In genomic region chr1:155006539-155007486, GRCm38 (mm10) we compare ENCODE assay signal across 9 mouse cellular contexts.
A peak's percentile ranks its signal among the peaks of the same experiment; 100 is the strongest.
DNase-seq lines count a peak whose midpoint lies in the region; ATAC-seq and TF ChIP-seq lines count a peak whose summit lies in the region.
"Had no signal": no experiment of that assay in that cellular context is flagged by ENCODE, and none has a peak within 500 bp of the region (broad histone marks: within the 10 kb centered on the region; RNA-seq: fewer than 3 reads in every experiment).

No protein-coding gene starts in this region.

- H3K9ac ChIP-seq in CH12.LX (ENCODE audit: insufficient read depth, low read depth), result peak overlapping the region; percentile 61
- no peak overlapping the region for H3K9ac ChIP-seq in forebrain, embryonic 12.5 days
- H3K9ac ChIP-seq: heart, embryonic 13.5 days had no signal

- 21% methylated on average over 16 of the region's 16 CpGs for WGBS in forebrain, embryonic 12.5 days

- no peak overlapping the region for H3K4me3 ChIP-seq in CH12.LX (replicated peaks in 1 of 3; ENCODE audit: low read depth in 2 of 3, low read length in 2 of 3, poor library complexity in 1 of 3)
- no peak overlapping the region for H3K4me3 ChIP-seq in forebrain, embryonic 12.5 days (replicated peaks)
- H3K4me3 ChIP-seq: heart, embryonic 13.5 days had no signal

- ATAC-seq in forebrain, embryonic 12.5 days (ENCODE audit: low FRiP score), result peak; percentile 82
- ATAC-seq in neutrophil, adult 5-6 weeks (ENCODE audit: extremely low read depth, insufficient number of reproducible peaks, low FRiP score, poor library complexity, severe bottlenecking), result peak; percentile 92

- no peaks in the 10 kb centered on the region for H3K79me2 ChIP-seq in CH12.LX (replicated peaks; ENCODE audit: control insufficient read depth, extremely low read depth, insufficient read depth, poor library complexity, severe bottlenecking)

- 0 out of 2 replicates have a peak, but pooled peaks have one; percentile 7 for TF ChIP-seq EP300 in CH12.LX (IDR thresholded peaks at IDR 0.05; ENCODE audit: low read length)

- peak overlapping the region; percentile 61 for H3K4me2 ChIP-seq in CH12.LX (ENCODE audit: insufficient read depth, low read depth, poor library complexity, severe bottlenecking)
- no peak overlapping the region for H3K4me2 ChIP-seq in forebrain, embryonic 12.5 days
- H3K4me2 ChIP-seq: heart, embryonic 13.5 days had no signal

- intact Hi-C loops in heart, postnatal 25 days (cut with DNase I), result loop anchor here (1.0 to 5.0 kb wide), 3 partner anchors 116 to 725 kb away; no protein-coding TSS in a partner anchor

- H3K9me3 ChIP-seq in CH12.LX (replicated peaks; ENCODE audit: low read length), result no peaks in the 10 kb centered on the region
- H3K9me3 ChIP-seq in forebrain, embryonic 12.5 days, result no peaks in the 10 kb centered on the region
- H3K9me3 ChIP-seq: heart, embryonic 13.5 days had no signal

- peaks cover 9 to 20% of the 10 kb centered on the region in 2 experiments for H3K4me1 ChIP-seq in CH12.LX (ENCODE audit: control insufficient read depth in 1 of 2, insufficient read depth in 2 of 2)
- no peaks in the 10 kb centered on the region; the same call in 1 of the 2 replicates for H3K4me1 ChIP-seq in forebrain, embryonic 12.5 days

- no peaks in the 10 kb centered on the region for H3K36me3 ChIP-seq in CH12.LX (replicated peaks in 1 of 2; ENCODE audit: control insufficient read depth in 1 of 2, insufficient read depth in 1 of 2, low read length in 1 of 2)
- no peaks in the 10 kb centered on the region for H3K36me3 ChIP-seq in forebrain, embryonic 12.5 days (replicated peaks)
- H3K36me3 ChIP-seq: heart, embryonic 13.5 days had no signal

- TF ChIP-seq CTCF in CH12.LX (conservative IDR thresholded peaks at IDR 0.05 in 1 of 2, IDR thresholded peaks at IDR 0.05 in 1 of 2; ENCODE audit: low read depth in 2 of 2, low read length in 2 of 2), result peak; percentile 87 to 100

- H3K27me3 ChIP-seq in CH12.LX (replicated peaks), result no peaks in the 10 kb centered on the region
- 0 out of 2 replicates have a peak, but pooled peaks cover 10% of the 10 kb centered on the region for H3K27me3 ChIP-seq in forebrain, embryonic 12.5 days

- in situ Hi-C loops in CH12.LX (cut with MboI; ENCODE audit: low pct_ligation_motif_present, low pct_unique_long_range_greater_than_20kb, low sequenced_read_pairs), result loop anchor here (5.0 to 10.0 kb wide), 3 partner anchors 122 to 722 kb away; partner anchors contain the start of gene Cacna1e

- no peak overlapping the region for H3K27ac ChIP-seq in CH12.LX (ENCODE audit: insufficient read depth, low read depth)
- H3K27ac ChIP-seq in forebrain, embryonic 12.5 days, result no peak overlapping the region
- H3K27ac ChIP-seq: heart, embryonic 13.5 days had no signal

- dilution Hi-C loops in CH12.LX (cut with MboI; ENCODE audit: extremely low pct_ligation_motif_present, extremely low pct_unique_long_range_greater_than_20kb, low sequenced_read_pairs), result no loop called here

- no peak; the same call in none of the 2 replicates for TF ChIP-seq RAD21 in CH12.LX (IDR thresholded peaks at IDR 0.05; ENCODE audit: low read depth, low read length)

- peak; percentile 88 for DNase-seq in CH12.LX (ENCODE audit: extremely low read depth)
- peak; percentile 44 for DNase-seq in c-Kit-positive CD71-positive TER-119-negative erythroid progenitor cells, embryonic 14.5 days (ENCODE audit: low read depth)
- DNase-seq in heart, postnatal 25 days (ENCODE audit: low spot score), result peak; percentile 69
- peak; percentile 92 for DNase-seq in layer of hippocampus, adult 11-12 months (ENCODE audit: low spot score)
- peak; percentile 74 to 80 for DNase-seq in lung, adult 18-20 months
- DNase-seq in testis, postnatal 14 days (ENCODE audit: low spot score), result peak; percentile 71

- peak; percentile 32; the same call in 1 of the 2 replicates for TF ChIP-seq POLR2A in CH12.LX (IDR thresholded peaks at IDR 0.05; ENCODE audit: low read depth, low read length)

TF ChIP-seq in CH12.LX, 34 proteins besides CTCF, POLR2A, EP300 and RAD21:
- TF ChIP-seq SIN3A (IDR thresholded peaks at IDR 0.05; ENCODE audit: low read length) (peak; percentile 86), MAX (IDR thresholded peaks at IDR 0.05; ENCODE audit: low read length) (peak; percentile 77; the same call in 1 of the 2 replicates), KAT2A (IDR thresholded peaks at IDR 0.05; ENCODE audit: insufficient replicate concordance, low read length) (no peak), PAX5 (IDR thresholded peaks at IDR 0.05; ENCODE audit: low read length) (no peak), POLR2AphosphoS2 (IDR thresholded peaks at IDR 0.05; ENCODE audit: low read depth, low read length) (no peak), ZNF384 (IDR thresholded peaks at IDR 0.05; ENCODE audit: low read depth, low read length) (0 out of 2 replicates have a peak, but pooled peaks have one; percentile 7), MEF2A (IDR thresholded peaks at IDR 0.05; ENCODE audit: borderline replicate concordance, low read depth, low read length) (peak; percentile 68), TBP (conservative IDR thresholded peaks at IDR 0.05; ENCODE audit: low read depth, low read length) (no peak), BHLHE40 (IDR thresholded peaks at IDR 0.05; ENCODE audit: low read depth, low read length) (peak; percentile 31; the same call in 1 of the 2 replicates), SMC3 (IDR thresholded peaks at IDR 0.05; ENCODE audit: low read depth, low read length) (peak; percentile 100), ZMIZ1 (IDR thresholded peaks at IDR 0.05; ENCODE audit: low read depth, low read length) (no peak), MYC (IDR thresholded peaks at IDR 0.05; ENCODE audit: low read depth, low read length) (peak; percentile 80; the same call in 1 of the 2 replicates), USF1 (IDR thresholded peaks at IDR 0.05; ENCODE audit: low read depth, low read length) (no peak), MAZ (IDR thresholded peaks at IDR 0.05; ENCODE audit: low read depth, low read length) (no peak), NRF1 (IDR thresholded peaks at IDR 0.05; ENCODE audit: low read depth, low read length) (peak; percentile 39; the same call in 1 of the 2 replicates), ELF1 (IDR thresholded peaks at IDR 0.05; ENCODE audit: low read depth, low read length) (peak; percentile 33; the same call in 1 of the 2 replicates), IRF4 (IDR thresholded peaks at IDR 0.05; ENCODE audit: low read depth, low read length) (peak; percentile 83), NELFE (IDR thresholded peaks at IDR 0.05; ENCODE audit: low read depth, low read length) (peak; percentile 94; the same call in 1 of the 2 replicates), ETS1 (conservative IDR thresholded peaks at IDR 0.05; ENCODE audit: low read depth, low read length) (no peak), CHD1 (IDR thresholded peaks at IDR 0.05; ENCODE audit: low read depth, low read length) (no peak), ZC3H11A (IDR thresholded peaks at IDR 0.05; ENCODE audit: low read depth, low read length) (peak; percentile 100), JUND (conservative IDR thresholded peaks at IDR 0.05; ENCODE audit: low read depth, low read length) (0 out of 2 replicates have a peak, but pooled peaks have one; percentile 43), E2F4 (IDR thresholded peaks at IDR 0.05; ENCODE audit: insufficient replicate concordance, low read depth, low read length) (no peak), HCFC1 (IDR thresholded peaks at IDR 0.05; ENCODE audit: low read depth, low read length) (peak; percentile 51), ZKSCAN1 (IDR thresholded peaks at IDR 0.05; ENCODE audit: borderline replicate concordance, low read depth, low read length) (no peak), MAFK (IDR thresholded peaks at IDR 0.05; ENCODE audit: insufficient replicate concordance, low read length) (0 out of 2 replicates have a peak, but pooled peaks have one; percentile 48), USF2 (conservative IDR thresholded peaks at IDR 0.05; ENCODE audit: low read depth, low read length) (no peak), MXI1 (IDR thresholded peaks at IDR 0.05; ENCODE audit: low read depth, low read length) (no peak; the same call in 1 of the 2 replicates), TCF12 (IDR thresholded peaks at IDR 0.05; ENCODE audit: low read depth, low read length) (0 out of 2 replicates have a peak, but pooled peaks have one; percentile 43)
TF ChIP-seq in CH12.LX: peak in this region for 16.
